Mouse (Mus musculus) C2C12 (cell line): ENCODE measurements around the gene Aunip. TPM values are rescaled to one million over a fixed set of nuclear protein-coding genes. Genes with fewer than 3 reads are reported as not detected.

ENCODE experiments used
- H3K27me3 ChIP-seq: one replicate; pipeline ENCODE4 v1.6.1; 2011; ENCODE audit not compliant: control insufficient read depth, insufficient read depth, insufficient read length
- H3K36me3 ChIP-seq: one replicate; pipeline ENCODE4 v1.6.1; 2011; ENCODE audit not compliant: control insufficient read depth, insufficient read depth
- H3K4me3 ChIP-seq: one replicate; pipeline ENCODE4 v1.5.1; 2011; ENCODE audit warnings: mild to moderate bottlenecking, control low read depth; ENCODE audit not compliant: poor library complexity, insufficient read depth, severe bottlenecking
- H3K79me2 ChIP-seq: one replicate; pipeline ENCODE4 v1.6.1; 2011; ENCODE audit not compliant: control insufficient read depth, insufficient read depth
- H3K79me3 ChIP-seq: one replicate; pipeline ENCODE4 v1.6.1; 2011; ENCODE audit warnings: low read depth, control low read depth
- H3ac ChIP-seq: one replicate; pipeline ENCODE3; 2011; ENCODE audit warnings: low read depth; ENCODE audit not compliant: control insufficient read depth, insufficient read length
- CEBPB ChIP-seq: IDR thresholded peaks from one replicate; pipeline ENCODE4 v1.6.1; 2011; ENCODE audit warnings: low read depth, mild to moderate bottlenecking, control low read depth, moderate library complexity
- CTCF ChIP-seq: IDR thresholded peaks from one replicate; pipeline ENCODE4 v1.5.1; 2011; ENCODE audit not compliant: control insufficient read depth, insufficient read depth, insufficient read length
- FOSL1 ChIP-seq: IDR thresholded peaks from one replicate; pipeline ENCODE4 v1.8.0; 2011; ENCODE audit warnings: mild to moderate bottlenecking, low read length; ENCODE audit not compliant: poor library complexity, insufficient read depth, severe bottlenecking
- MAX ChIP-seq: IDR thresholded peaks from one replicate; pipeline ENCODE4 v1.6.1; 2011; ENCODE audit warnings: mild to moderate bottlenecking, control low read depth
- MYOD1 ChIP-seq: IDR thresholded peaks from one replicate; pipeline ENCODE4 v1.6.1; 2011; ENCODE audit warnings: low read depth; ENCODE audit not compliant: control insufficient read depth, insufficient read length
- MYOG ChIP-seq: IDR thresholded peaks from one replicate; pipeline ENCODE4 v1.6.1; 2011; ENCODE audit not compliant: control insufficient read depth, insufficient read length; ENCODE audit errors: extremely low read depth
- USF1 ChIP-seq: IDR thresholded peaks from one replicate; pipeline ENCODE4 v1.6.1; 2011; ENCODE audit warnings: low read depth, mild to moderate bottlenecking, control low read depth, moderate library complexity
- polyA plus RNA-seq: library from polyadenylated mRNA; unstranded; fragments of >200 nt; fragmentation: generic; extraction: Trizol; gene quantifications from one replicate; pipeline ENCODE4 v1.2.1, GENCODE M21; 2012; ENCODE audit warnings: missing spikeins

Aunip gene
- polyA plus RNA-seq, 1 experiment, result 14.9 TPM

- TF ChIP-seq MYOD1, result no peak
- peak; percentile 66 for TF ChIP-seq MAX
- peak; percentile 98 for TF ChIP-seq USF1
- H3K36me3 ChIP-seq, result peaks cover 24% of the 10 kb centered on the region
- peaks cover 15% of the 10 kb centered on the region for H3K79me3 ChIP-seq
- peaks cover 27% of the 10 kb centered on the region for H3K79me2 ChIP-seq
- H3K27me3 ChIP-seq, result no peaks in the 10 kb centered on the region
- peak within 1 kb of the TSS; percentile 89 for H3K4me3 ChIP-seq
- H3ac ChIP-seq, result peak within 1 kb of the TSS; percentile 72
Measured at GRCm38 (mm10) chr4:134468215-134468575, 42.6 kb upstream of the Aunip start, which contains the start of gene Stmn1. Gene Stmn1, plus strand, starts transcription at chr4:134468320.

- Histone ChIP-seq H3K79me2 (peaks cover 27% of the 10 kb centered on the region), H3K36me3 (peaks cover 24% of the 10 kb centered on the region), H3K27me3 (no peaks in the 10 kb centered on the region), H3K79me3 (peaks cover 15% of the 10 kb centered on the region), H3ac (peak overlapping the region; percentile 54), H3K4me3 (peak overlapping the region; percentile 89)
- TF ChIP-seq MYOG (no peak), MYOD1 (no peak), MAX (peak; percentile 63), FOSL1 (no peak), USF1 (no peak)
Measured at GRCm38 (mm10) chr4:134468578-134469266, 42.1 kb upstream of the Aunip start.

- Histone ChIP-seq H3K36me3 (peaks cover 31% of the 10 kb centered on the region), H3K27me3 (no peaks in the 10 kb centered on the region), H3ac (peak overlapping the region; percentile 27), H3K79me3 (peaks cover 15% of the 10 kb centered on the region), H3K79me2 (peaks cover 27% of the 10 kb centered on the region), H3K4me3 (peak overlapping the region; percentile 89)
- TF ChIP-seq CEBPB, result peak; percentile 68
- no peak for TF ChIP-seq CTCF
- no peak for TF ChIP-seq MYOG
Measured at GRCm38 (mm10) chr4:134469341-134469796, 41.4 kb upstream of the Aunip start.

- H3K79me2 ChIP-seq, result peaks cover 27% of the 10 kb centered on the region
- no peak for TF ChIP-seq MYOD1
- TF ChIP-seq USF1, result no peak
- TF ChIP-seq MYOG, result no peak
- no peak for TF ChIP-seq MAX
- TF ChIP-seq FOSL1, result no peak
- no peak for TF ChIP-seq CTCF
- TF ChIP-seq CEBPB, result no peak
- H3K4me3 ChIP-seq, result peak overlapping the region; percentile 89
- H3K27me3 ChIP-seq, result no peaks in the 10 kb centered on the region
- peak overlapping the region; percentile 18 for H3ac ChIP-seq
- H3K79me3 ChIP-seq, result peaks cover 15% of the 10 kb centered on the region
- peaks cover 36% of the 10 kb centered on the region for H3K36me3 ChIP-seq
Measured at GRCm38 (mm10) chr4:134469985-134470384, 40.8 kb upstream of the Aunip start.

- no peaks in the 10 kb centered on the region for H3K27me3 ChIP-seq
- peaks cover 27% of the 10 kb centered on the region for H3K79me2 ChIP-seq
- TF ChIP-seq MAX, result no peak
- TF ChIP-seq MYOG, result no peak
- TF ChIP-seq USF1, result no peak
- TF ChIP-seq FOSL1, result no peak
- no peak for TF ChIP-seq CTCF
- TF ChIP-seq MYOD1, result no peak
- no peak for TF ChIP-seq CEBPB
- no peak overlapping the region for H3K4me3 ChIP-seq
- H3ac ChIP-seq, result no peak overlapping the region
- peaks cover 15% of the 10 kb centered on the region for H3K79me3 ChIP-seq
- H3K36me3 ChIP-seq, result peaks cover 37% of the 10 kb centered on the region
Measured at GRCm38 (mm10) chr4:134471469-134471868, 39.3 kb upstream of the Aunip start.

- peaks cover 37% of the 10 kb centered on the region for H3K36me3 ChIP-seq
- TF ChIP-seq USF1 (no peak), MYOD1 (no peak), CTCF (no peak), MYOG (no peak), CEBPB (no peak), FOSL1 (no peak), MAX (no peak)
- no peaks in the 10 kb centered on the region for H3K27me3 ChIP-seq
- no peak overlapping the region for H3K4me3 ChIP-seq
- peaks cover 27% of the 10 kb centered on the region for H3K79me2 ChIP-seq
- H3K79me3 ChIP-seq, result peaks cover 15% of the 10 kb centered on the region
- H3ac ChIP-seq, result no peak overlapping the region
Measured at GRCm38 (mm10) chr4:134473764-134474163, 37.0 kb upstream of the Aunip start.
